Mouse (Mus musculus) ZHBTc4 (cell line): ENCODE measurements at regions not wholly inside any gene's neighbourhood (a gene's known extent, or its start where the extent isn't known, plus 50 kb on each side); places are given as distances from the start of the nearest gene placed in this dataset.

Experiments used
- DNase-seq: peaks from one replicate; pipeline ENCODE4 v3.0.0-alpha.2; 2011; ENCODE audit warnings: low read depth, low spot score

- DNase-seq = no peak
Measured at GRCm38 (mm10) chr10:84087929-84088328, 352.5 kb downstream of the Nuak1 start.

GRCm38 (mm10) chr10:84088799-84089778 is 351.3 kb downstream of the Nuak1 start:
- no peak for DNase-seq

GRCm38 (mm10) chr10:84093919-84094318 is 346.5 kb downstream of the Nuak1 start:
- no peak for DNase-seq

GRCm38 (mm10) chr10:84097196-84097595 is 343.2 kb downstream of the Nuak1 start:
- peak; percentile 73 for DNase-seq

GRCm38 (mm10) chr10:84103985-84104384 is 336.4 kb downstream of the Nuak1 start:
- DNase-seq = no peak

- DNase-seq = no peak
Measured at GRCm38 (mm10) chr10:84104556-84104955, 335.8 kb downstream of the Nuak1 start.

GRCm38 (mm10) chr10:84109680-84110371 is 330.6 kb downstream of the Nuak1 start:
- no peak for DNase-seq

GRCm38 (mm10) chr10:84110372-84110985 is 329.9 kb downstream of the Nuak1 start:
- no peak for DNase-seq

- no peak for DNase-seq
Measured at GRCm38 (mm10) chr10:84111502-84111901, 328.9 kb downstream of the Nuak1 start.

- DNase-seq = no peak
Measured at GRCm38 (mm10) chr10:84111909-84112308, 328.5 kb downstream of the Nuak1 start.

- no peak for DNase-seq
Measured at GRCm38 (mm10) chr10:84119952-84120550, 320.3 kb downstream of the Nuak1 start.

- no peak for DNase-seq
Measured at GRCm38 (mm10) chr10:84137019-84137658, 303.3 kb downstream of the Nuak1 start.

- DNase-seq = no peak
Measured at GRCm38 (mm10) chr10:84142741-84143454, 297.5 kb downstream of the Nuak1 start.

- DNase-seq = no peak
Measured at GRCm38 (mm10) chr10:84143674-84144343, 296.6 kb downstream of the Nuak1 start.

GRCm38 (mm10) chr10:84144344-84144687 is 296.1 kb downstream of the Nuak1 start:
- DNase-seq = no peak

- no peak for DNase-seq
Measured at GRCm38 (mm10) chr10:84147305-84147984, 293.0 kb downstream of the Nuak1 start.

- DNase-seq = no peak
Measured at GRCm38 (mm10) chr10:84163752-84164151, 276.6 kb downstream of the Nuak1 start.

GRCm38 (mm10) chr10:84165832-84166567 is 274.4 kb downstream of the Nuak1 start:
- DNase-seq = no peak

GRCm38 (mm10) chr10:84166568-84166905 is 273.9 kb downstream of the Nuak1 start:
- peak; percentile 8 for DNase-seq
